Mouse (Mus musculus): Measurements from ENCODE around the gene Ctps2. TPM values are rescaled to one million over a fixed set of nuclear protein-coding genes. Genes with fewer than 3 reads are reported as not detected.
"Not testable (repeated sequence)": the region's sequence is repeated elsewhere in the genome, so short reads cannot be mapped to it uniquely, and the experiment has no call there.

Ctps2 gene
- total RNA-seq (2021), result 10 to 100 TPM; 59.2 to 88.0 TPM
- long read RNA-seq, experiment 1, transcript Ctps2-201 (19 exons, 3,353 nt), result minor isoform, 14 of 41 reads
- long read RNA-seq, experiment 1, transcript Ctps2-204 (19 exons, 3,099 nt), result major isoform, 15 of 41 reads
- long read RNA-seq, experiment 1, partial matches to known transcripts, result 7 of 41 reads
- long read RNA-seq, experiment 1, other reads (novel, unspliced or antisense), result 4 of 41 reads
- long read RNA-seq, experiment 2, transcript Ctps2-204 (19 exons, 3,099 nt), result major isoform, 5 of 12 reads
- long read RNA-seq, experiment 2, partial matches to known transcripts, result 2 of 12 reads
- long read RNA-seq, experiment 2, other reads (novel, unspliced or antisense), result 2 of 12 reads

GRCm38 (mm10) chrX:162900938-162901337 lies at the start of gene Ctps2:
Ctps2 (plus strand) TSS chrX:162901238.
- no peak for DNase-seq

- peak in 1 of 2 experiments; percentile 35 for DNase-seq
Observed at GRCm38 (mm10) chrX:162868294-162868965, 32.6 kb upstream of the Ctps2 start.

DNA sequence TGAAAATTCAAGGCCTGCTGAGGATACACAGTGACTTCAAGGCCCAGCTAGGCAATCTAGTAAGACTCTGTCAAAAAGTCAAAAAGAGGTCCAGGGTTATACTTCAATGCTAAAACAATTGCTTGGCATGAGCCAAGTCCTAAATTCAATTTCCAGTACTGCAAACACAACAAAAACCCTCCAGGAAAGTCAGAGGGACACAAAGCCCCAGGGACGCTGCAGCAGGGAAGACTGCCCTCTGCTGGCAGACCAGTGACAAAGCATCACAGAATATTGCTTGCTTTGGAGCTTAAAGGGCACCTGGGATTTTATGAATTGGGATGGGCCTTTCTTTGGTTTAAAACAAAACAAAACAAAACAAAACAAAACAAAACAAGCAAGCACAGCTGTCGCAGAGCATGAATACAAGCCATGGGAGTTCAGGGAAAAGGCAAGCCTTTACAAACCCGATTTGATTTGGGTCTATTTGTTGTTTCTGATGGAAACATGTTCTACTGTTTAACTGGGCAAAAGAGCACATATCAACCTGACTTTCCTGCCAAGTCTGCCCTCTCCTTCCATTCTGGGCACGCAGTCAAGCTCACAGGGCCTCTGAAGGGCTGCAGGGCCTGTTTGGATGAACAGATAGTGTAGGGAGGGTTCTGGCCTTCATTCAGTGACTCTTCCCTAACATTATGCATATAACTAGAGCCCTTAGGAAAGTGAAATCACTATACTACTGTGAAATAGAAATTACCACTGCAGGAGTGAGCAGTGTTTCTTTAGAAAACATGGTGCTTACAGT lies 29.1 kb upstream of the Ctps2 start:
- peak; percentile 34 to 56 for DNase-seq

GRCm38 (mm10) chrX:162873761-162874160 lies 27.3 kb upstream of the Ctps2 start:
- no peak for DNase-seq

GRCm38 (mm10) chrX:162878236-162878635 lies 22.8 kb upstream of the Ctps2 start:
- no peak for DNase-seq

DNA sequence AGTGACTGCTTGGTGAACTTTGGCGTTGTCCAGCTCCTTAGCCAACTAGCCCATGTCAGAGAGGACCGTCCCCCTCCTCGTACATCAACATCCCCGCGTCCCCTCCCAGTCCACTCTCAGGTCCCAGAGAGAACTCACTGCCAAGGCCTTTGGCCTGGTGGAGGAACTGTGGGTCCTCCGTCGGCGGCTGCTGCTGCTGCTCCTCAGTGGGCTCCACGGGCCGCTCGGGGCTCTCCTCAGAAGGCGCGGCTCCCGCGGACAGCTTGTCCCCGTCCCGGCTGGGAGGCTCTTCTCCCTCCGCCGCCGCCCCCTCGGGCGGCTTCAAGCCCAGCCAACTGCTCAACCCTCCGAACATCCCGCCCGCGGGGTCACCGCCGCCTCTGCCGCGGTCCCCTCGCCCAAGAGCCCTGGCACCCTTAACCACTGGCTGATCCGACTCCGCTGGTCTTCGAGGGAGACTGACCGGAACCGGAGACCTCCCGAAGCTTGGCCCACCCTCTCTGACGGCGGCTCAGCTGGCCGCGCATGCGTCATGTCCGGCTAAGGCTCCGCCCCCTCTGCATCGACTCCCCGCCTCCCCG lies 13.0 kb upstream of the Ctps2 start, which contains the start of gene Syap1:
Gene Syap1, minus strand, starts transcription at position 517 of the 581 bp plus-strand sequence.
- peak; percentile 89 to 92 for DNase-seq

- not testable (repeated sequence) for DNase-seq
Observed at GRCm38 (mm10) chrX:162888575-162889223, 12.3 kb upstream of the Ctps2 start.

- peak; percentile 66 to 72 for DNase-seq
Observed at GRCm38 (mm10) chrX:162901371-162902039, 467 bp downstream of the Ctps2 start.

- DNase-seq, result peak; percentile 15 to 40
Observed at GRCm38 (mm10) chrX:162902040-162902734, 1.1 kb downstream of the Ctps2 start.

- no peak for DNase-seq
Observed at GRCm38 (mm10) chrX:162907554-162907953, 6.5 kb downstream of the Ctps2 start.

GRCm38 (mm10) chrX:162913651-162914050 lies 12.6 kb downstream of the Ctps2 start:
- no peak for DNase-seq

- peak; percentile 30 to 63 for DNase-seq
Observed at GRCm38 (mm10) chrX:162915697-162916096, 14.7 kb downstream of the Ctps2 start.

GRCm38 (mm10) chrX:162921487-162922125 lies 20.6 kb downstream of the Ctps2 start:
- DNase-seq, result peak in 1 of 2 experiments; percentile 3

DNA sequence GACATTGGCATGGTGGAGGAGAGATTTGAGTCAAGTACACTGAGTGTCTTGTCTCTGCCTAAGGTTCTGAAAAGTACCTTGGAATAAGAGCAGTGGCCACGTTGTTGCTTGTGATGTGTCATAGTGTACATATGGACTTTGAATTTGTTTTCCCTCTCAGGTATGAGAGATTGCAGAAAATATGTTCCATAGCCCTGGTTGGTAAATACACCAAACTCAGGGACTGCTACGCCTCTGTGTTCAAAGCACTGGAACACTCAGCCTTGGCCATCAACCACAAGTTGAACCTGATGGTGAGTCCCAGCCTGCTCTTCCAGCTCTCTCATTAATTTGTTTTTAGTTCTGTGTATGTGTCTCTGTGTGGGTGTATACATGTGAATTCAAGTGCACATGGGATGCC lies 30.4 kb downstream of the Ctps2 start:
- no peak for DNase-seq

GRCm38 (mm10) chrX:162942027-162942426 lies 41.0 kb downstream of the Ctps2 start:
- DNase-seq, result no peak

GRCm38 (mm10) chrX:162949811-162950439 lies 48.9 kb downstream of the Ctps2 start:
- DNase-seq, result peak; percentile 2 to 55

DNA sequence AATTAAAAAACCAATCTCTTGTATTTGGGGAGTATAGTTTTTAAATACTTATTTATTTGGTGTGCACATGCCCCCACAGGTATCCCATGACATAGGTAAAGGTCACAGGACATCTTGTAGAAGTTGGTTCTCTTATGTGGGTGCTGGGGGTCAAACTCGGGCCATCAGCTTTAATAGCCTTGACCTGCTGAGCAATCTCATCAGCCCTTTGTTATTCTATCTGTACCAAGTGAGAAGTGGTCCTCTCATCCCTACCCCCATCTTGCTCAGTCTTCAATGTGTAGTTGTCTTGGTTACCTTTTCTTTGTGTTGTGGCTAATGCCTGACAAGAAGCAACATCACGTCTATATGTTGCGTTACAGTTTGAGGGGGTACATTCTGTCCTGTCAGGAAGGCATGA lies 56.9 kb downstream of the Ctps2 start:
- no peak for DNase-seq

DNA sequence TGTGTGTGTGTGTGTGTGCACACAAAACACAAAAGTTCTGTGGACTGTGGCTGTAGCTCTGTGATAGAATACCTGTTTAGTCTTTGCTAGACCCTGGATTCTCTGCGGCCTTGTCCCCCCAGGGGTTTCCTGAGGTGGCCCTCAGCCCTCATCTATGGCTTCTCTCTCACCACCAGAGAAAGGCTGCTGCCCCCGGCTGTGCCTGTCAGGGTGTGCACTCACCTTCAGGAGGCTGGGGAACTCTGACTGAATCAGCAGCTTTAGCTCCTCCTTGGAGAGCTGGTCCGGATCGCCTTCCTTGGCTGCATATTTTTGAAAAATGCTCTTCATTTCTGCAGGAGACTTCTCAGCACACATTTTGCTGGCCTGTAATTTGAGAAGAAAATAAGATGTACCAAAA lies 62.8 kb downstream of the Ctps2 start:
- no peak for DNase-seq

DNA sequence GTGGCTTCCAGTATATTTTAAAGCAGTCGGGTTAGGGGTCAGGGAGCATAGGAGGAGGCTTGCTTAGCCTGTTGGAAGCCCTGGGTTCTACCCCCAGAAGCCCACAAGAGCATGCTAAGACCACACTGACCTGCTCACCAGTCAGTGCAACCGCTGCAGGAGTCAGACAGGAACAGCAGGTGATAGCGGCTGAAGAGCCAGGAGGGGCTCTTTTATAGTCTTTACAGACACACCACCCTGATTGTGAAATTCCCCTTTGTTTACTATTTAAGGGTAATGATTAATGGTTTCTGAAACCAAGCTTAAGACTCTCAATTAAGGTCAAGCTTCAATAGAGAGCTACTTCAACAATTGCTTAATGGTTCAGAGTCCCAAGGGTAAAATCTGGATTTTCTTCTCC lies 63.3 kb downstream of the Ctps2 start, which contains the start of gene S100g:
Gene S100g, minus strand, starts transcription at position 217 of the 400 bp plus-strand sequence.
- DNase-seq, result no peak
